Mouse (Mus musculus) urinary bladder, adult 18-20 months (tissue): ENCODE data around the gene Ebpl.
"Not testable (repeated sequence)": the region's sequence is repeated elsewhere in the genome, so short reads cannot be mapped to it uniquely, and the experiment has no call there.

Experiments used
- DNase-seq, 2 experiments: peaks; one replicate each; pipeline ENCODE4 v3.0.0; 2022; ENCODE audit warnings: low spot score in 2 of 2, mixed read lengths in 2 of 2

The Ebpl gene

DNA sequence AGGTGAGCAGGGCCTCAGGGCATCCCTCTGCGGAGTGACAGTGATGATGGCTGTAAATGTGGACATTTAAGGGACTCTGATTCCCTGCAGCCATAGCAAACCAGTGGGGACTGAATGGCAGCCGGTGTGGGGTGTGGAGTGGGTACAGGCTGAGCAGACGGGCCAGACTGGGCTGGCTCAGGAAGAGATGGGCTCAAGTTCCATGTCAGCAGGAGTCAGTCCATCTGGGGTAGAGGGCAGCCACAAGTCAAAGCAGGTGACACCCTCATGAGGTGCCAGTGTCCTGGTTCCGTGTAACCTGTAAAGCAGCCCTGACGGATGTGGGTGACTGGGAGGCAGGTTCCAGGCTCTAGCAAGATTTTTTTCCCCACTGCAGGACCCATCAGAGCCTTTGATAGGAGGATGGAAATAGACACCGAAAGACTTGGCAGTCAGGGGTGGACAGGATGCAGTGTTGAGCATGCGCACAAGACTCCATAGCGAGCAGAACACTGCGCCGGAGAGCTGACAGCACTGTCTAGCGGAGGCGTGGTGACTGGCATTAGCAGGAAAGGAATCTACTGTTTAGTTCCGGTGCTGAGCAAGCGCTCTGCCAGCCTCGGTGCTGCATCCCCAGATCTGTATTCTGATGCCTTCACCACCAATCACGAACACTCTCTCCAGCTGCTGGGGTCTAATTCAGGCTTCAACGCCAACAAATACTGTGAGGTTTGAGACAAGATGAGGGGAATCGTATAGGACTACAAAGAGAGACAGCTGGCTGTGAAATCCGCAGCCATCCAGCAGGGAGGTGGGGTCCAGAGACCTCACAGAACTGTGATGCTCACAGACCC lies 32.4 kb downstream of the Ebpl start:
- DNase-seq: peak; percentile 30 to 33

- not testable (repeated sequence) for DNase-seq
Measured at GRCm38 (mm10) chr14:61327007-61327406, 33.2 kb downstream of the Ebpl start.

DNA sequence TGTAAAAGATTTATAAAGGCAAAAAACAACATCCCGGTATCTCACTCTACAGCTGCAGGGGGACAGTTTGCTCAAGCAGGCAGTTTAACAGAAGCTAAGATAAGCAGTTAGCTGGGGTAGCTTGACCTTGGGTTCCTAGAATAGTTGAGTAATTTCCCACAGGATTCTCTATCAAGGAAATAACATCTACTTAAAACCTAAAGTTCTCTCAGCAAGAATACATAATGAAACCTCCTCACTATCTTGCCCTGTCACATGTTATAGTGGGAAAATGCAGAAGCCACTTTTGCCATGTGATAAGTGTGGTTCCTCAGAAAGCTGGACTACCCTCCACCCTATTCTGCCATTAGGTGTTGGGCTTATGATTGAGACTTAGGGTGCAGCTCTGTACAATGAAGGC lies 37.5 kb downstream of the Ebpl start:
- DNase-seq: no peak

DNA sequence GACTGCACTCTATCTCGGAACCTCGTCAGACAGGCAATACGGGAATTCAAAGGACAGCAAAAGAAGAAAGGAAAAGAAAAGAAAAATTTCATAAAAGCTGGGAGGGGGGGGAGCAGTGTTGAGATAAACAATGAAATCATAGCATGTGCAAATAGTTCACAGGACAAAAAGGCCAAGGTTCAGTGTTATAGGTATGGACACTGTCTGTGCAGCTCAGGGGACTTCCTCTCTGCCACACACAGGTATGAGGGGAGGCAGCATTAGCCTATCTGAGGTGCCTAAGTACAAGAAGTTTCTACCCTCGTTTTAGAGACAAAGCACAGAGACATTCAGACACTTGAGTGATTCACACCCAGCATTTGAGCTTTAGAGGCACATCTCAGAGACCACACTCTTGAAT lies 39.0 kb downstream of the Ebpl start:
- no peak for DNase-seq

GRCm38 (mm10) chr14:61320765-61321164 lies 39.5 kb downstream of the Ebpl start:
- peak in 1 of 2 experiments; percentile 62 for DNase-seq

DNA sequence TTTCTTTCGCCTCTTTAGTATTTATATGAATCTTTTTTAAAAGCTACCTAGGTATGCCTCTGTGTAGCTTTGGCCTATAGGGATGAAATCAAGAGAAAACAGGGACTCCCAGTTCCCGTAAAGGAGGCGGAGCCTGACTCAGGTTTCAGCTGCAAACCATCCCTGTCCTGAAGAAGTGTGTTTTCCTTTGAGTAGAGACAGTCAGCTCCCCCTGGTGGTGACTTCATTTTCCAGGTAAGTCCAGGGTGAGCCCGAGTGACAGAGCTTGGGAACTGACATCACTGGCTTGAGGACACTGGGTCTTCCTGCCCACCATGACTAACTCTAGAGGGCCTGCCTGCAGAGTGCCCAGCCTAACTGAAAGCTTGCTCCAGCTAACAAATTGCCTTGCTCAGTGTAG lies 43.4 kb downstream of the Ebpl start:
- peak; percentile 22 to 56 for DNase-seq

GRCm38 (mm10) chr14:61310963-61311362 lies 49.3 kb downstream of the Ebpl start:
- DNase-seq: no peak

DNA sequence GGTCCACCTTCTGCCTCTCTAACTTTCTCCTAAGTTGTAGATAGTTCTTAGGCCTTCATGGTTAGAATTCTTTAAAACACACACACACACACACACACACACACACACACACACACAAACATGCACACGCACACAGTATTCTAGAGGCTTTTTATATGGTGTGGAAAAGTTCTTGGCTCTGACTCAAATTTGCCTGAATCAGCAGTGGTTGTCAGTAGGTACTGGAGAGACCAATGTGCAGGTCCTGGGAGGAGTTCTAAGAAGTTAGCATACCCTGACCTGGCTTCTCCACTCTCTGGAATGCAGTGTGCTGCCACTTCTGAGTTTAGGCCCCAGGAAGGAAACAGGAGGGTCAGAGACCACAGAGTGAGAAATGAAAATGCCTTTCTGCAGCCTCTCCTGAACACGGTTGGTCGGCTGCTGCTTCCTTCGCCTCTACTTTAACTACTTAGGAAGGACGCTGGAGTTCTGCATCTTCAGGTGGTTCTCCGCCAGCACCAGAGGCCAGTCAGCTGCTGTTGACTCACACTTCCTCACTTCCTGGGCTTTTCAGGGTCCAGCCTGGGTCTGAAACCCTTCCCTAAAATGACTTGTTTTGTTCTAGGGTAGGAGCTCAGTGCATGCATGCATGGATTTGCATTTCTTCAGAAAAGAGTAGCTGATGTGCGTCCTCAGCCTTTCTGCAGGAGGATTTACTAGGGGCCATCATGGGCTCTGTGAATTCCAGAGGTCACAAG lies 50.0 kb downstream of the Ebpl start:
- DNase-seq: no peak

DNA sequence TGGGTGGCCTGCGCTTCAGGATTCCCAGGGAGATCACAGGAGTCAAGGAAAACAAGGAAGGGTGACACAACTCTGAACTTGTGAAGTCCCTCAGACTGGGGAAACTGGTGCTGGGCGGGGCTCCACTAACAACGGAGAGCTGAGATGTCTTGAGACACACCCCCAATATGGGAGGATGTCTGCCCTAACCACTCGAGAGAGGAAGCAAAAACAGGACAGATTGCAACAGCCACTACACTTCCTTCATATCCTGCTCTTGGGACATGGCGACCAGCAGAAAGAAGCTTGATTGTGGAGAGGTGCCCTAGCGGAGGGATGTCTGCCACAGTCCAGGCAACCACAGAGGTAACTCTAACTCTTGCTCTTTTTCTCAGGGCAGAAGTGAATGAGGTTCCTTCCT lies 50.6 kb downstream of the Ebpl start, which contains the start of gene Arl11:
Arl11 (plus strand) TSS at position 161 of the 400 bp plus-strand sequence.
- DNase-seq: no peak

- DNase-seq: no peak
Measured at GRCm38 (mm10) chr14:61303969-61304609, 56.1 kb downstream of the Ebpl start.

GRCm38 (mm10) chr14:61302428-61302827 lies 57.8 kb downstream of the Ebpl start:
- no peak for DNase-seq

- DNase-seq: no peak
Measured at GRCm38 (mm10) chr14:61301323-61301722, 58.9 kb downstream of the Ebpl start.

- DNase-seq: no peak
Measured at GRCm38 (mm10) chr14:61299810-61300209, 60.4 kb downstream of the Ebpl start.

GRCm38 (mm10) chr14:61294738-61295079 lies 65.5 kb downstream of the Ebpl start:
- DNase-seq: no peak

- peak in 1 of 2 experiments; percentile 27 for DNase-seq
Measured at GRCm38 (mm10) chr14:61293884-61294737, 66.1 kb downstream of the Ebpl start.

- no peak for DNase-seq
Measured at GRCm38 (mm10) chr14:61290664-61291063, 69.6 kb downstream of the Ebpl start.

GRCm38 (mm10) chr14:61288606-61289286 lies 71.5 kb downstream of the Ebpl start:
- no peak for DNase-seq
